Mouse (Mus musculus) E14TG2a.4 (cell line): Measurements from ENCODE around the gene Etnk1.

Source experiments
- H3K27me3 ChIP-seq: 2 replicates; pipeline ENCODE4 v1.6.1; 2014; ENCODE audit warnings: low read length, control low read depth; ENCODE audit not compliant: insufficient read depth
- H3K36me3 ChIP-seq: 2 replicates; pipeline ENCODE4 v1.6.1; 2014; ENCODE audit warnings: low read length, control low read depth; ENCODE audit not compliant: insufficient read depth
- H3K4me1 ChIP-seq: replicated peaks from 2 replicates; pipeline ENCODE4 v1.6.1; 2014; ENCODE audit warnings: low read depth, low read length, control low read depth
- H3K4me3 ChIP-seq: replicated peaks from 2 replicates; pipeline ENCODE4 v1.5.1; 2014; ENCODE audit warnings: mild to moderate bottlenecking, low read length
- H3K9me3 ChIP-seq: 2 replicates; pipeline ENCODE4 v1.6.1; 2014; ENCODE audit warnings: low read length, control low read depth
- CTCF ChIP-seq: conservative IDR thresholded peaks from 2 replicates; pipeline ENCODE4 v1.5.1; 2014; ENCODE audit warnings: low read length
- NANOG ChIP-seq: IDR thresholded peaks from 2 replicates; pipeline ENCODE4 v1.6.1; 2014; ENCODE audit warnings: borderline replicate concordance, low read length, mixed read lengths
- POU5F1 ChIP-seq: IDR thresholded peaks from 2 replicates; pipeline ENCODE4 v1.6.1; 2014; ENCODE audit warnings: low read length, borderline replicate concordance

Etnk1 gene

DNA sequence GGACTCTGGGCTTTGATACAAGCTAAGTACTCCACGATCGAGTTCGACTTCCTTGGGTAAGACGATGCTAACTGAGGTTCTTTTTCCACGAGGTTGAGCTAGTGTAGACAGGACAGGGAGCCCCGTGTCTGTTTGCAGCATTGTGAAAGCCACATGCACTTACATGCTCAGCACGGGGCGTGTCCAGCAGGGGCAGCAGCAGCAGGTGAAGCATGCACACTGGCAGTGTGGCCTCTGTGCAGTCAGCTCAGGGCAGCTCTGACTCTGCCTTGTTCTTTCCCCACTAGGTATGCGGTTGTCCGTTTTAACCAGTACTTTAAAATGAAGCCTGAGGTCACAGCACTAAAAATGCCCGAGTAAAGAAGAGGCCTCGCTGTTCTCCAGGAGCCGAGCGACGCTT lies 36.1 kb downstream of the Etnk1 start:
- no peak overlapping the region for H3K4me3 ChIP-seq
- TF ChIP-seq POU5F1 (no peak), CTCF (no peak), NANOG (no peak)
- H3K27me3 ChIP-seq = no peaks in the 10 kb centered on the region
- peaks cover 92% of the 10 kb centered on the region for H3K36me3 ChIP-seq
- peaks cover 17% of the 10 kb centered on the region for H3K4me1 ChIP-seq
- H3K9me3 ChIP-seq = no peaks in the 10 kb centered on the region

DNA sequence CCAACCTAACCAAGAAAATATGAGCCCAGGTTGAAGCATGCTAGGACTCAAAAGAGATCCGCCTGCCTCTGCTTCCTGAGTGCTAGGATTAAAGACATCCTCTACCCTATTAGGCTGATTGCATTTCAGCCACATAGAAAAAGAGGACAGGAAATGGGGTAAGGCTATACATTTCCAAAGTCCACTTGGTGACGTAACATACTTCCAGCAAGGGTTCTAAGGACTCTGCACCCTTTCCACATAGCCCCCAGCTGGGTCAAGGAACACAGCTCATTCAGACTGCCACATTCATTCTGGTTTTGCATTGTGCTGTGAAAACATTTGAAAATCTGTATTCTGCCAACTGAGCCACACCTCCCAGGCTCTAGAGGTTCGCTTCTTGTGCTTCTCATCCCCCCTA lies 41.9 kb downstream of the Etnk1 start:
- Histone ChIP-seq H3K27me3 (no peaks in the 10 kb centered on the region), H3K9me3 (peaks cover 21% of the 10 kb centered on the region), H3K4me3 (no peak overlapping the region), H3K36me3 (peaks cover 59% of the 10 kb centered on the region), H3K4me1 (peaks cover 3% of the 10 kb centered on the region)
- TF ChIP-seq POU5F1 = no peak

DNA sequence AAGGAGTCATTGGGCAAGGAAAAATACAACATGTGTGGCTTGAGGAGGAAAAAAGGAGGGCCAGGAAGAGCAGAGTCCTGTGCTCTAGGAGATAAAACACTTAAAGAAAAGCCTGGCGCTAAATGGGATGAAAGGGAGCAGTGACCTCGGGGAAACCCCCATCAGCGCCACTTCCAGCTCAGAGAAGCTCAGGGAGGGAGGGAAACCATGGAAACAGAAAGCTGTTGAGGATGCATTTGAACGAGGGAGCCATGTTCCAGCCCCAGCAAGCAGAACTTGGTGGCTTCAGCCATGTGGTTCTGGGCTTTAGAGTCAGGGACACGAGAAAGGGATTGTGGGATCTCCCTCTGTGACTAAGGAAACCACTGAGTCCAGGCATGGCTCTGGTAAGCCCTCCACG lies 45.7 kb downstream of the Etnk1 start:
- Histone ChIP-seq H3K27me3 (no peaks in the 10 kb centered on the region), H3K4me1 (peaks cover 7% of the 10 kb centered on the region), H3K36me3 (peaks cover 33% of the 10 kb centered on the region), H3K9me3 (peaks cover 48% of the 10 kb centered on the region), H3K4me3 (no peak overlapping the region)
- no peak for TF ChIP-seq CTCF
- TF ChIP-seq POU5F1 = no peak
- no peak for TF ChIP-seq NANOG

DNA sequence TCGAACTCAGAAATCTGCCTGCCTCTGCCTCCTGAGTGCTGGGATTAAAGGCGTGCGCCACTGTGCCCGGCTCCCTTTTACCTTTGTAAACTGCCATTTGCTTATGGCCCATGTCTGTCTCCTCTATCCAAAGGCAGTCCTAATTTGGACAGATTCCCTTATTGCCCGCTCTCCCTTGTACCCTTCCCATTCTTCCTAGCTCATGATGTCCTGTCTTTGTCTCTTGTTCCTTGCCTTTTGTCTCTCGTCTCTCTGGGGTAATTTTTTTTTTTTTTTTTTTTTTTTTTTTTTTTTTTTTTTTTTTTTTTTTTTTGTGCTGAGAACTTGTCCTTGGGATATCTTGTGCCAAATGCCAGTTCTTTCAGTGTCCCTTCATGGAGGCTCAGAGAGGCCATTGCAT lies 46.4 kb downstream of the Etnk1 start:
- no peak overlapping the region for H3K4me3 ChIP-seq
- H3K9me3 ChIP-seq = peaks cover 48% of the 10 kb centered on the region
- no peaks in the 10 kb centered on the region for H3K27me3 ChIP-seq
- H3K4me1 ChIP-seq = peaks cover 12% of the 10 kb centered on the region
- peaks cover 30% of the 10 kb centered on the region for H3K36me3 ChIP-seq
- TF ChIP-seq NANOG = no peak

DNA sequence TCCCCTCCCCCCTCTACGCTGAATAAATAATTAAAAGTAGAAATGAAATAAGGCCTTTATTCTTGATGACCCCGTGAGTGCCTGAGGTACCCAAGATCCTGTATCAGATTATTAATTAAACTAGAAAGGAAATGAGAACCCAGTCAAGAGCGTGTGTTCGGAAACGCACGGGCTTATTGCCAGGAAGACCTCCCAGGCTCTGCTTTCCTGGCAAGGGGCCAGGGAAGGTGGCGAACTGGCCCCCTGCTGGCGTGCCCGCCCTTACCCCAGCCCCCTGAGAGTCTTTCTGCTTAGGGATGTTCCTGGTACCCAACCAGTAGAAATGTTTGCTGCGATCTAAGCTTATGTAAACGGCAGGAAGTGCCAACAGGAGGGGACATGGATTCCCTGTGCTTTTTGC lies 49.2 kb downstream of the Etnk1 start:
- H3K36me3 ChIP-seq = peaks cover 21% of the 10 kb centered on the region
- no peaks in the 10 kb centered on the region for H3K27me3 ChIP-seq
- TF ChIP-seq CTCF (no peak), NANOG (no peak), POU5F1 (no peak)

DNA sequence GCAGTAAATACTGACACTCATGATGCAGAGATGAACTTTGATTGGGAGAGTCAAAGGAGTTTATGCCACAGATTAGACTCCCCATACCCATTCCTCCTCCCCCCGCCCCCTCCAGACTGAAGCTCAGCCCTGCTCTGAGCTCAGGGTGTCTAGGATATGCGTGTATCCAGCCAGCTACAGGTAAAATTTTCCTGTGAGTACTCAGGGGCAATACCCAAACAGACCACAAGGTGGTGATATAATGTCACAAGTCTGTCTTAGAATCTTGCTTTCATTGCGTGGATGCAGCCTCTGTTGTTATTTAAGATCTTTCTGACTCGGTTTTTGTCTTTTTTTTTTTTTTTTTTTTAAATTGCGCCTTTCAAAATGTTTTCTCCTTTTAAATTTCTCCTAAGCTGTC lies 52.3 kb downstream of the Etnk1 start:
- Histone ChIP-seq H3K4me1 (peaks cover 39% of the 10 kb centered on the region), H3K4me3 (peak overlapping the region; percentile 51; the same call in 1 of the 2 replicates), H3K9me3 (peaks cover 23% of the 10 kb centered on the region), H3K27me3 (no peaks in the 10 kb centered on the region), H3K36me3 (peaks cover 8% of the 10 kb centered on the region)
- TF ChIP-seq NANOG (no peak), CTCF (peak; percentile 98), POU5F1 (no peak)

More for the DNA sequence above, 49.2 kb downstream of the Etnk1 start:
- Histone ChIP-seq H3K4me1 (peaks cover 31% of the 10 kb centered on the region), H3K9me3 (peaks cover 46% of the 10 kb centered on the region), H3K4me3 (no peak overlapping the region)

DNA sequence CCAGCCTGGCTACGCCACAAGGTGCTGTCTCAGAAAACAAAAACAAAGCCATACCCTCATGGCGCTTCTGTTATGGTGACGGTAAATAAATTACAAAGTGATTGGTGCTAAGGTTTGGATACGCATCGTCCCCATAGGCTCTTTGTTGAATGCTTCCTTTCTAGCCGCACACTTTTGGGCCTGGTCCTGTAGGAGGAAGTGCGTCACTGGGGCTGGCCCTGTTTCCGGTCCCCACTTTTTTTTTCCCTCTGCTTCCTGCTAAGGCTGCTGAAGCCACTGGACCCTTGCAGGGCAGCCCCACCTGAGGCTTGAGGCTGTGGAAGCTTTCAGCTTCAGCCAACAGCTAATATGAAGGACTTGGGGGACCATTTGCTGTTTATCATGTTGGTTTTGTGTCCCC lies 54.2 kb downstream of the Etnk1 start:
- no peaks in the 10 kb centered on the region for H3K27me3 ChIP-seq
- no peak for TF ChIP-seq NANOG
- peaks cover 39% of the 10 kb centered on the region for H3K4me1 ChIP-seq
- peak overlapping the region; percentile 67 for H3K4me3 ChIP-seq
- peaks cover 4% of the 10 kb centered on the region for H3K9me3 ChIP-seq
- no peaks in the 10 kb centered on the region for H3K36me3 ChIP-seq

DNA sequence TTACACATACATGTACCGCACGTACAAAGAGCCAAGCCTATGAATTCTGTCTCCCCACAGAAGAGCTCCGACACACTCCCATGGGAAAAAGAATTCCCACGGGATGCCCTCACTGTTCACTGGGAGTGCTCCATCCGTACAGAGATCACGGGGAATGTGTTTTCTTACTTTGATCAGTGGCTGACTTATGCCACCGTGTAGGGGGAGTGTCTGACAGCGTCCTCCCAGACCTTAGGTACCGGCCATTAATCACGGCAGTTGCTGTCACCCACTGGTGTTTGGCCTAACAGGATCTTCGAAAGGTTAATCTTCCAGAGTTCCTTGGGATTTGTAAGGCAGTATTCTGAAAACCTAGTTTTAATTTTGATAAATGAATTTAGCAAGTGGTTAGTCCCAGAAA lies 57.0 kb downstream of the Etnk1 start:
- no peak overlapping the region for H3K4me3 ChIP-seq
- H3K4me1 ChIP-seq = peaks cover 22% of the 10 kb centered on the region
- H3K9me3 ChIP-seq = no peaks in the 10 kb centered on the region
- no peaks in the 10 kb centered on the region for H3K27me3 ChIP-seq
- TF ChIP-seq POU5F1 = no peak
- TF ChIP-seq CTCF = no peak
- TF ChIP-seq NANOG = no peak
- no peaks in the 10 kb centered on the region for H3K36me3 ChIP-seq

DNA sequence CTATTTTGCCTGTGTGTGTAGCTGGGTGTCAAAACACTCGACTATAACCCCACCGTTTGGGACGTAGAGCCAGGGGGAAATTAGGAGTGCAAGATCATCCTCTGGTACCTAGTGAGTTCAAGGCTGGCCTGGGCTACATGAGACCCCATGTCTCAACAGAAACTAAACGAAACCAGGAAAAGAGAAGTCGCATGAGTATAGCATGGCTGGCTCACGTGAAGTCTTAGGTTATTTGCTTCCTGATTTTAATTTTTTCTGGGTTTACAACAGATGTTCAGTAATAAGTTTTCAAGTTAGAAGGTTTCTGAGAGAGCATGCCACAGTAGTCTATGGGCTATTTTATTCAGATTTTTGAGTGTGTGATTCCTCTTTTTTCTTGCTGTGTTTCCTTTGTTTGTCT lies 57.9 kb downstream of the Etnk1 start:
- no peaks in the 10 kb centered on the region for H3K36me3 ChIP-seq
- H3K4me3 ChIP-seq = no peak overlapping the region
- TF ChIP-seq CTCF (no peak), NANOG (no peak), POU5F1 (no peak)
- no peaks in the 10 kb centered on the region for H3K9me3 ChIP-seq
- no peaks in the 10 kb centered on the region for H3K27me3 ChIP-seq
- peaks cover 19% of the 10 kb centered on the region for H3K4me1 ChIP-seq

DNA sequence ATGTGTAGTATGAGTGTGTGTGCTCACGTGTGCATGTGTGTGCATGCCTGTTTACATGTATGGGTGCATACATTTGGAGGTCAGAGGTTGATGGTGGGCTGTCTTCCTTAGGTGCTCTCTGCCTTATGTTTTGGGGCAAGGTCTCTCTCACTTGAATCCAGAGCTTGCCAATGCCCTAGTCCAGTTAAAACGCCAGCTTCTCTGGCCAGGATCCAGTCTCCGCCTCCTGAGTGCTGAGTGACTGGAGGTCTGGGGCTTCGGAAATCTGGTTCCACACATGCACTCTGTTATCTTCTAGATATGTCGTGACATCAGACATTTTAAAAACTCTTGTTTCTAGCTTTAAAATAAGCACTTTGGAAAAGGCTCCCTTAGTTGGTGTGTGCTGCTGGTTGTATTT lies 61.7 kb downstream of the Etnk1 start:
- no peaks in the 10 kb centered on the region for H3K27me3 ChIP-seq
- H3K9me3 ChIP-seq = no peaks in the 10 kb centered on the region
- no peaks in the 10 kb centered on the region for H3K4me1 ChIP-seq
- H3K36me3 ChIP-seq = no peaks in the 10 kb centered on the region
- no peak for TF ChIP-seq NANOG
- no peak for TF ChIP-seq CTCF
- no peak for TF ChIP-seq POU5F1
- H3K4me3 ChIP-seq = no peak overlapping the region
